Mouse (Mus musculus) gonadal fat pad, adult 2 months (tissue): Measurements from ENCODE around the gene Glis1. TPM values are rescaled to one million over a fixed set of nuclear protein-coding genes. Genes with fewer than 3 reads are reported as not detected.
A peak's percentile ranks its signal among the peaks of the same experiment; 100 is the strongest.

Source experiments
- DNase-seq: peaks from one replicate; pipeline ENCODE4 v3.0.0-alpha.2; 2012; ENCODE audit warnings: low read depth
- polyA plus RNA-seq: library from polyadenylated mRNA; depleted of rRNA; stranded (reverse); fragments of >200 nt; gene quantifications from 2 replicates; pipeline ENCODE4 v1.2.3, GENCODE M21; 2012

Gene Glis1
- polyA plus RNA-seq, 1 experiment: 2.8 TPM

DNA sequence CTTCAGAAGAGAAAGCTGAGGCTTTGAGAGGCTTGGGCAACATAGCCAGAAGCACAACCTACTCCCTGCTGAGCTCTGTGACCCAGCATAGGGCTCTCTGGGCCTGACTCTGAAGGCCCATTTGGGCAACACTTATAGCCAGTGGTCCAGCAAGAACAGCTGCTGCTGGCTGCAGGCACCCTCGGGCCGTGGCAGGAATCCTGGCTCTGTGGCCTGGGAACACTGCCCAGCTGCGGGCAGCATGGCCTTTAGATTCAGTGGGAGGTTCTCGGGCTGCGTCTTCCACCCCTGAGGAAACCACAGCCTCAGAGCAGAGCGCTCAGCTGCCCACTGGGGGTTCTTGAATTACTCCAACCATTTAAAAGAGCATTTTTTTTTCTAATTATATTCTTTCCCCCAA, 189.5 kb downstream of the Glis1 start:
- no peak for DNase-seq

DNA sequence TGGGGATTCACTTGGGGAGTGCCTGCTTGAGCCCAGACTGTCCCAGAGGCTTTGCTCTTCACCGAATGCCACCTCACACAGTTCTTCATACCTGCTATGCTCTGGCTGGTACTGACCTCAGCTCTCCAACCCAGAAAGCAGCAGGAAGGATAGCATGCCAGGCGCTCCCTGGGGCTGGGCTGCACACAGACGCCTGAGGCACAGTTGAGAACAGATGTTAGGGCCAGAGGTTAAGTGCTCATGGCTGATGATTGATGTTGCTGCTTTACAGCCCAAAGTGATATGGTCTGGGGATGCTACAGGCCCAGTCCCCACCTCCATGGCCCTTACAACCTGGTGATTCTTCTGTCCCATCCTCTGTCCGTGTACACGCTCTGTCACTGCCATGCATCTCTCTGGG, 190.6 kb downstream of the Glis1 start:
- DNase-seq: no peak

DNA sequence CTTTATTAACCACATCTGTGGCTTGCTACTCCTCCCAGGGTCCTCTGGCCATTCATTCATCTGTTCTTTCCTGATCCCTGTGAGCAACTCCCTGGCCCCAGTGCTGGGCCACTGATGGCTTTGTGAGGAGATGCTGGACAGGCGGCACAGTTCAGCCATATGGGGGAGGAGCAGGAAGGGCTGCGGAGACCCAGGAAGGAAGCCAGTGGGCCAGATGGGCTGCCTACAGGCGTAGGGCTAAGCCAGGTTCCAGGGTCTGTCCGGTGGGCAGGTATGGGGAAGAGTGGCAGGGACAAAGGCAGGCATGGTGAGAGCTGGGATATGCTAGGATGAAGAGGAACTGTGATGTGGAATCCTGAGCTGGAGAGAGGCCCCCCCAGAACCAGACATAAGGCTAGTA, 193.8 kb downstream of the Glis1 start:
- DNase-seq: no peak

DNA sequence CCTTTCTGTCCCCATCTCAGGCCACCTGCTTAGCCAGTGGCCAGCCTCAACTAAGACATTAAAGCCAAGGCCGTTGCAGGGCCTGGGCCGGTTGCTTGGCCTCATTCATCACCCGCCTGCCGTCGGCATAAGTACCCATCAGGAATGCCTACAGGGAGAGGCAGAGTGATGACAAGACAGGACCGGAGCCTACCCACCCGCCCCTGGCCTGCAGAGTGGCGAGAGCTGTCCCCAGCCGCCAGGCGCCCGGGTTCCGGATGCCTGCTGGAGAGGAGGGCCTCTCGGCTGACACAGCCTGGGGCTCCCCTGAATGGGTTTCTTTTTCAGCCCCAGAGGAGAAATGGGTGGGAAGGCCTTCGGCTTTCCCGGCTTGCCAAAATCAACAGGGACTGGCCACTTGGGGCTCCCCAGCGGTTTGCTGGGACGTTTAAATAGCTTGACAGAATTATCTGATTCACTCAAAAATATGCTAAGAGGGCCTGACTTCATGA, 194.6 kb downstream of the Glis1 start:
- no peak for DNase-seq

DNA sequence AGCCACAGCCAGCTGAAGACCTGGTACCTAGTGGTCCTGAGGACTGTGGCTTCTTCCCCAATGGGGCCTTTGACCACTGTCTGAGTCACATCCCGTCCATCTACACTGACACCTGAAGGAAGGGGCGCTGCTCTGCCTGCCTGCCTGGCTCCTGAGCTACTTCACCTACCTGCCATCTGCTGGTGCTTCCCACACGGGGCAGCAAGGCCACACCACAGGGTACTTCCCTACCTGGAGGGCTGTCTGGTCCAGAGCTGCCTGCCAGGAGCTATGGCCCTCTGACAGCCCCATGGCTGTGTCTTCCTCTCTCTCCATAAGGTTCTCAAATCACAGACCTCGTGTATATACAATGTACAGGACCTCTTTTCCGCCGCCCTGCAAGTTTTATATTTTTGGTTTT, 200.2 kb downstream of the Glis1 start:
- no peak for DNase-seq

DNA sequence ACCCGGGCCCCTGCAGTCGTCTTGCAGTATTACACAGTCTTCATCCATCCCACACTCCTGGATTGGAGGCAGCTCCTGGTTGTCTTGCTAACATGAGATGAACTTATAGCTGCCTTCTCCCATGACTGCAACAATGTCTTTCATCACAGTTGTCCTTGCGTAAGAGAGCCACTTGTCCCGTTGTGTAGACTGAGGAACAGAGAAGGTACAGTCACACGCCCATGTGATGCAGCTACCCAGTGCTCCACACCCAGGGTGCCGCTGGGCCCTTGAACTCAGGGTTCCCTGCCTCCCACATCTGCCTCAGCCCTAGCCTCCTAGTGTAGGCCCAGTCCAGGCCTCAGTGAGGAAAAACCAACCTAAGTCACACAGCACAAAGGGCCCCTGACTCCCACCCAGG, 201.7 kb downstream of the Glis1 start:
- DNase-seq: peak; percentile 16

DNA sequence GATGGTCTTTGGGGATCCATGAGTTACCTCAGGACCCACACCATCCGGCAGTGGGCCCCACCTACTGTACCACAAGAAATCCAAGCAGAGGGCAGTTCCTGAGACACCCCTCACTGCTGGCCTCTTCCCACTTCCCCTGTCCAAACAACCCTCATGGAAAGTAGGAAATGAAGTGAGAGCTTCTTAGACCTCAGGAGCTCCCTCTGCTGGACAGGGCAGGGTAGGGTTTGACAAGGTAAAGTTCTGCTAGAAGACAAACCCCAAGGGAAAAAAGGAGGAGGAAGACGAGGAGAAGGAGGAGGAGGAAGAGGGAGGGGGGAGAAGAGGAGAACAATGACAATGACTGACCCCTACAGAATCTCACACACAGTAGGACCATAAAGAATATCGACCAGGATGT, 203.3 kb downstream of the Glis1 start:
- no peak for DNase-seq

DNA sequence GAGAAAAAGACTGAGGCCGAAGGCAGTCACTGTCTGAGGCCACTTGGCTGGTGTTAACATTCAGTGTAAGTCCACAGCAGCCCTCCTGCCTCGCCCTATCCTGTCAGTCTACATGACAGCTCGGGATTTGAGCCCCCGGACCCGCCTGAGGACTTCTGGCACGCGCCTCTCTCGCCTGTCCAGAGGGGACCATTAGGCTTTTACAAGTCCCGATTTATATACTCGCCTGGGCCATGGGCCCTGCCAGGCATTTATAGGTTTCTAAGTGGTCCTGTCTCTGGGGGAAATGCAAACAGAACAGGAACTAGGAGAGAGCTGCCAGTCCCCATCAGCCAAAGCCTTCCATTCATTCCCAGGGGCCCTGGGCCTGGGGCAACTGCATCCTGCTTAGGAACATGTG, 203.9 kb downstream of the Glis1 start:
- no peak for DNase-seq

DNA sequence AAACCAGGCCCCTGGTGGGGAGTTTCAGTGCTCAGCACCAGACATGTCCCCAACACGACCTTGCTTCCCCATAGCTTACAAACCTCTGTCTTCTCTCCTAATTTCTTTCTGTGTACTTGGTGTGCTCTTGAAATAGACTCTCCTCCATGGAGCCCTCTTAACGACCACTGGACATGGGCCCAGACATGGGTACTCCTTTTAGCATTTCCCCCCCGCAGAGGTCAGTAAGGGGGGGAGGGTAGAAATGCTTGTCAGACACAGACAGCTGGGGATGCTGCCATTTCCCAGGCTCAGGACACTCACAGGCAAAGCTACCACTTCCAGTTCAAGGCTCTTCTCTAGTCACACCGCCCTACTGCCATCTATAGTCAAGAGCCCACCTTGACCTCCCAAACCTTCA, 207.2 kb downstream of the Glis1 start:
- no peak for DNase-seq

DNA sequence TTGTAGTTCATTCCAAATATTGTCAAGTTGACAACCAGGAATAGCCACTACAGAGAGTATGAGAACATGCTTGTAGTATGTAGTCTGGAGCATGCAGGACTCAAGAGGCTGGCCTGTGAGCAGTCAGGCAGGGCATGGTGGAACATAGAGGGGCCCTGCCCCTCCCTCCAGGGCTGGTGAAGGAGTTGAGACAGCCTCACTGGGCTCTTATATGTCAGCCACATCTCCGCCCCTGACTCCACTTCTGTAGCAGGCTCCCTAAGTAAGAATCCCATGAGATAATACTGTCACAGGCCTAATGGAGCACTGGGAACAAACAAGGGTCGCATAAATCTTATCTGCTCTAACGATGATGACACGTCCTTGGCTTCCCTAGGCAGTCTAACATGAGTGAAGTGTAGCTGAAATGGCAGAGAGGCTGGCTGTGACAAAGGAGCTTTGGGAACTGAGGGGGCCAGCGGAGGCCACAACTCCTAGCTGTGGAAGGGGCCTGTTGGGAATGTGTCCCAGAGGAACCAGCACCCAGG, 214.6 kb downstream of the Glis1 start:
- no peak for DNase-seq

DNA sequence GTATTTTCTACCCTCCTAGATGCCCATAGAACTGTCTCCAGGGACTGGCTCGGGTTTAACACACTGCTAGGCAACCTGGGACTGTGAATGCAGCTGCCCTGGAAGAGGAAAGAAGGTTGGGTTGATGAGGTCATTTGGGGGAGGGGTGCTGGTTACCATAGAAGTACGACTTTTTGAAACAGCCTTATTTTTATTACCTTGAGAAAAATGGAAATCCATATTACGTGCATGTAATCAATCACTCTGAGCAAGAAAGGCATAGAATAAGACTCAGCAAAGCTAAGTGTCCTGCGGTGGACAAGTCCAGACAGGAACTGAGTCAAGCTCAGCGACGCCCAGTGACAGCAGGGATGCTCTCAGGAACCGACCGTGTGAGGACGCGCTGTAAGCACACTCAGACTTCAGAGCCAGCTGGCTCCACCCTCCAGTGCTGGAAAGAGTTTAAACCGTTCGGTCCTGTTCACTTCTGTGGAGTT, 216.7 kb downstream of the Glis1 start:
- DNase-seq: no peak

DNA sequence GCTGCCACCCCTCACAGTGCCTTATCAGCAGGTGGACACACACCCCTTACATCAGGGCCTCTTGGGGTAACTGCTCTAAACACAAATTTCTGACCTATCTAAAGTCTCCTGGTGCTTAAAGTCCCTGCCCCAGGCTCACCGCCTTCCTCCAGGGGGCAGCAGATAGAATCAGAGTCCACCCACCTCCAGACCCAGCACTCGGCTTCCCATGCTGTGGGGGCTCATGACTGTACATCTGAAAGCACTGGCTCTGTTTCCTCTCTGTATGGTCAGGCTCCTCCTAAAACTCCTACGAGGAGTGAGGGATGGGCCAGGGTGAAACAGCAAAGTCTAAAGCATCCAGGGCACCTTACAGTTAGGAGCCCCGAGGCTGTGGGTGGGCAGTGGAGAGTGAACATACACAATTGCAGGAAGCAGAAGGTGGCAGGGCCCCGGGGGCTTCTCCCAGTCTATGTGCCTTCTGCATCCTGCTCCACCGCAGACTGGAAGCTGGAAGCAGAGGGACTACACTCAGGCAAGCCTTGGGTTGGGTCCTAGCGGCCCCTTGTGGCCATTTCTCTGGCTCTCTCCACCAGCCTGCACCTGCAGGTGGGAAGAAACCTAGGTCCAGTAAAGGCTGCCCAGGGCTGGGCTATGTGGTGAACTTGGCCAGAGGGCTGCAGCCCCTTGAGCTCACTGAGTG, 218.3 kb downstream of the Glis1 start:
- no peak for DNase-seq

DNA sequence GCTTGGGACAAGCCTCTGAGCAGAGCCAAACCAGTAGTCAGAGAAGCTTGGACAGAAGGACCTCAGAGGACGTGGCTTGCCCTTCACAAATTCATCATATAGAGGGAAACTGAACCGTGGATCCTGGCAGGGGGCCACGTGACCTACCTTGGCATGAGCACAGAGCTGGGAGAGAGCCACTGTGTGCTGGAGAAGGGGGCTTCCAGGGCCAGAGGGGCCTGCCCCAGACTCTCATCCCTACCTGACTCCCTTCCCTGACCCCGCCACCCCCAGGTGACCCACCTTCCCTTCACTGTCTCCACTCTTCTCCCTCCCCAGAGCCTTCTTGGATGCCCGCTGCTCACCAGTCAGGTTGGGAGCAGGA, 218.9 kb downstream of the Glis1 start:
- DNase-seq: no peak

DNA sequence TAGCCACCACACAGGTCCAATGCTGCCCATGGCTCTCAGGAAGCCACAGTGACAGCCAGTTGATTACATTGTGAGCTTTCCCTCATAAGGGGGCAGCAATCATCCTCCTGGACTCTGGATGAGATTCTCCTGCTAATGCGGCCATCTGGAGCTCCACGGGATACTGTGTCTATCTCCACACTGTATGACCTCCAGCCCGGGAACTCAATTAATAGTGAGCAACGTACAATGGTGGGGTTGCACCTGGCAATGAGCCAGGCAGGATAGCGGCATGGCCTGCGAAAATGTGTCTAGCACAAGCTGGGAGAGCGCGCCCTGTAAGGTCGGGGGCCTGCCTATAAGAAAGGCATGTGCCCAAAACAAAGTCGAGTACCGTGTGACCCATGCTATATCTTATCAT, 226.3 kb downstream of the Glis1 start:
- no peak for DNase-seq

DNA sequence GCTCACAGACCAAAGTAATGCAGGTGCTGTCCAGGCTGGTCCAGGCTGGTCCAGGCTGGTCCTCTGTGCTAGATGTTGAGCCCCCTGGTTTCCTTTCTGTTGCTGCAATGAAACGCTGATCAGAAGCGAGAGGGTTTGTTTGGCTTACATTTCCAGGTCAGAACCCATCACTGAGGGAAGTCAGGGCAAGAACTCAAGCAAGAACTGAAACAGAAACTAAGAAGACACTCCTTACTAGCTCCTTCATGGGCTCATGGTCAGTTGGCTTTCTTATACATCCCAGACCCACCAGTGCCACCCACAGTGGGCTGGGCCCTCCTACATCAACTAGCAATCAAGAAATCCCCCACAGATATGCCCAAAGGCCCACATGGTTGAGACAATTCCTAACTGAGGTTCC, 234.1 kb downstream of the Glis1 start:
- no peak for DNase-seq

DNA sequence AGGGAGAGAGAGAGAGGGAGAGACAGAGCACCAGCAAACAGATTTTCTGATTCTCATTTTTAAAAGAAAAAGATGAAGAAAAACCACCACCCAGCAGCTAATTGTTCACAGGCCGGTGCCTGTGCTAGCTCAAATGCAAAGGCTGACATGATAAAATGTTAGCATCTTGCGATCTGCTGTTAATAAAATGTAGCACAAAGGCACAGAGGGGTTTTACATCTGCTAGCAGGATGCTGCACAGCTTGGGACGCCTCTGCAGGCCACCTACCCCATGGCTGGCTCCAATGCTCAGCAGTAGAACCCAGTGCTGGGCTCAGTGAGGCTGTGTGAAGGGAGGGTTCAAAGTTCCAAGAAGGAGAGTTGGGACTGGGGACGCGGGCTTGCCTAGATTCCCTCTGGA, 236.3 kb downstream of the Glis1 start:
- DNase-seq: no peak

DNA sequence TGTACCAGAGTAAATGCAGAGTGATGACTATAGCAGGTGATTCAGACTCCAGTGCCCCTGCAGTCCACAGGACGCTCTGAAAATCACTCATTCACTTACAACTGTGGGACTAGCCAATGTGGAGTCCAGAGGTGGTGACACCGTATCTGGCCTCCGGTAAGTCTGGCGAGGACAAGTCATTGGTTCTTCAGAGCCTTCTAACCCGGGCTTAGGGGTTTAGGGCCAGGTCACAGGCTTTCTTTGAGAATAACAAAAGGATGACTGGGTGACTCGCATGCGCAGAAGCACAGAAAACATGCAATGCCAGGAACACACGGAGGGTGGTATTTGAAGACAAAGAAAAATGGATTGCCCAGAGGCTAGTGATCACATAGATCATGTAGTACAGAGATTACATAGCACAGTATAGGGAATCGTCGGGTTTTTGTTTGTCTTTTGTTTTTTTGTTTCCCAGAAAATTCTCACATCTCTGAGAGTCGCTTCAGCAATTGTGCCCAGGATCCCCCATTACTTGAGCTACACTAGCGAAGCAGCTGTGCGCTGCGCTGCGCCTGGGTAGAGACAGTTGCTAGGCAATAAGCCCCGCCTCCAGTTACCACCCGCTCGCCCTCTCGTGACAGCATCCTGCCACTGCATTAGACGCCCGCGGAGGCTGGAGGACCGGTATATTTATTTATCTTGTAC, 239.4 kb downstream of the Glis1 start:
- DNase-seq: no peak

DNA sequence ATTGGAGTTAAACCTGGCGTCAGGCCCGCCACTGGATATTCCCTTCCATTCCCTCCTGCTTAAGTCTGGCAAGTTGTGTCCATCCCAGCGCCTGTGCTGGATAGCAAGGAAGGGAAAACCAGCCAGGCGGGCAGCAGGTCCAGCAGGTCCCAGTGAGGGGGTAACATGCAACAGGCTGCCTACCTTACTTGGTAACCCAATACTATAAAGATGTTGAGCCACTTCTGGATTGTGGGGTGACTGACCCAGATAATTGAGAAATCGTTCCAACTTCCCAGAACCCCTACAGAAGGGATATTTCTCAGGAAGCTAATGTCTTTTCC, 239.9 kb downstream of the Glis1 start:
- DNase-seq: no peak

DNA sequence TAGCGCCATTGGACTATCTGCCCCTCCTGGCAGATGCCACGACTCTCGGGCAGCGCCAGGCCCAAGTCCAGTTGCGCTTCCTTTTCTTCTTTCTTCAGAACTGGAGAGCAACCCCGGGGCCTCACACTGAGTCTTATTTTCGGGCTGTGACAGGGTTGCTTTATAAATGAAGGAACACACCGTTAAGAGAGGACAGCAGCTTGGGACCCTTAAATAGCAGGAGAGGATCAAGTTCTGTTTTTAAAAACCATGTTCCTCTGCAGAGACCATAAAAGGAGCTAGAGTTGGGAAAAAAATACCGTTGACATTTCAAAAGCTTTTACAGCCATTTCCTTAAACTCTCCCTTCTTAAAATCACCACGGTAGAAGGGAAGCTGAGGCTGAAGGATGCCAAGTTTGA, 241.3 kb downstream of the Glis1 start:
- no peak for DNase-seq

DNA sequence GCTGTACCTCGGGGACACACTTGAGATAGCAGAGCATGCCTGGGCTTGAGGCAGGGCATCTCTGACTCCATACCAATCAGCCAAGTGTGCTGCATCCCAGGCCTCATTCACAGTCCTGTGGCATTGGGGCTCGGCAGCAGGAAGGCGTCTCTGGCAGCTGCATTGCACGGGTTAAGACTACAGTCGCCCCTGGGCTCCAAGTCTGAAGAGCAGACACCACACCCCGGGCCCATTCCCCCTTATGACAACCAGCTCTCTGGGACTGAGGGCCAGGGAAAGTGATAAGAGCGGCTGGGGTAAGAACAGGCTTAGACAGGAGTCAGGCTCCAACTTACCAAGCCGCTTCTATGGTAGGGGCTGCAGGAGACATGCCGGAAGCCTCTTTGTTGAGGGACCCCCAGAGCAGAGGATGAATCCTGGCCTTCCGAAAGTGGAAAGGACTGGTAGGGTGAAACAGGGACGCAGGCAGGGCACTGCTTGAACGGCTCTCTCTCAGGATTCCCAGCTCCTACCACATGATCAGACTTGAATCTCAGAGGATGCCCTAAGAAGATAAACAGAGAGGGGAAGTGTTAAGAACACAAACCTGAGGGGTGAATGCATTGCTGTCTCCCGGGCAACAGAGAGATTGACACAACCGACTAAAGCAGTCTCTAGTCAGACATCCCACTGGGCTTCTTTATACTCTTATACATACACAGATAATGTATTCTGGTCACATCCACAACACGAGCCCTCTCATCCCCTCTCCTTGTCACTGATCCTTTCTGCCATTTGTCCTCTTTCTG, 246.1 kb downstream of the Glis1 start:
- DNase-seq: no peak

DNA sequence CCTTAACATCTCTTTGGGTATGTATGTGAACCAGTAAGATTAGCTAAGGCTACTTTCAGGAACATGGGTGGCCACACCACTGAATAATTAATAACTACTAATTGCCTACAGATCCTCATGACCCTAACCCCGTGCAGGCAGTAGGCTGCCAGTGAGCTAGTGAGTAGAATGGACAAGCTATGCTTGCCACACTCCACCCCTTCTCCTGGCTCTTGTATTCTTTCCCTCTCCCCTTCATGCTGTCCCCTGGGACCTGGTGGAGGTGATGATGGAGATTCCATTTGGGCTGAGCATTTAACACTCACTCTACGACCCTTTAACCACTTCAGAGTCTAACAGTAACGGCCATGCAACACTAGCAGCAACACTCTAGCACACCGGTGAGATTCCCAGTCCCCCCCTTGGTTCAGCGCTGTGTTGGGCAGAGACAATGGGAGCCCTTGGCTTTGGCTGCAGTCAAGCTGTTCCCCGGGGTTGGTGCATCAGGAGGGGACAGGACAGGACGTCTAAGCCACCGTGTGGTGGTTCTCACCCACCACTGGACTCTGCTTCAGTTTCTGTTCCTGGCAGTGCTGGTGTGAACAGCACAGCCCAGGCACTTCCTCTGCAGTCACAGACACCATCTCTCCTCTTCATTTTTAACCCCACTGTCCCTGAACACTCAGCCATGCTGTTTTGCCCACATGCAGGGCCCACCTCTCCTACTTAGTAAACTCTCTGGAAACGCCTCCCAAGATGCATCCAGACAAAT, 246.9 kb downstream of the Glis1 start:
- DNase-seq: no peak
